Mouse (Mus musculus) right cerebral cortex, postnatal 25 days (tissue): ENCODE measurements at regions not wholly inside any gene's neighbourhood (a gene's known extent, or its start where the extent isn't known, plus 50 kb on each side); places are given as distances from the start of the nearest gene placed in this dataset.

ENCODE experiments used
- DNase-seq: peaks from one replicate; pipeline ENCODE4 v3.0.0; 2022

GRCm38 (mm10) chr4:28646154-28646553 lies 166.8 kb upstream of the Epha7 start:
- DNase-seq, result no peak

GRCm38 (mm10) chr4:28659478-28659877 lies 153.5 kb upstream of the Epha7 start:
- DNase-seq, result no peak

GRCm38 (mm10) chr4:28698171-28698570 lies 114.8 kb upstream of the Epha7 start:
- no peak for DNase-seq

- peak; percentile 42 for DNase-seq
These were observed 112.5 kb upstream of the Epha7 start for GRCm38 (mm10) chr4:28700481-28700880.

- DNase-seq, result no peak
These were observed 109.6 kb upstream of the Epha7 start for GRCm38 (mm10) chr4:28703356-28703755.
